Mouse (Mus musculus) E14TG2a.4 (cell line): ENCODE data around the gene Chaf1a.

ENCODE experiments used
- CTCF ChIP-seq: conservative IDR thresholded peaks from 2 replicates; pipeline ENCODE4 v1.5.1; 2014; ENCODE audit warnings: low read length
- NANOG ChIP-seq: IDR thresholded peaks from 2 replicates; pipeline ENCODE4 v1.6.1; 2014; ENCODE audit warnings: borderline replicate concordance, low read length, mixed read lengths
- POU5F1 ChIP-seq: IDR thresholded peaks from 2 replicates; pipeline ENCODE4 v1.6.1; 2014; ENCODE audit warnings: low read length, borderline replicate concordance

DNA sequence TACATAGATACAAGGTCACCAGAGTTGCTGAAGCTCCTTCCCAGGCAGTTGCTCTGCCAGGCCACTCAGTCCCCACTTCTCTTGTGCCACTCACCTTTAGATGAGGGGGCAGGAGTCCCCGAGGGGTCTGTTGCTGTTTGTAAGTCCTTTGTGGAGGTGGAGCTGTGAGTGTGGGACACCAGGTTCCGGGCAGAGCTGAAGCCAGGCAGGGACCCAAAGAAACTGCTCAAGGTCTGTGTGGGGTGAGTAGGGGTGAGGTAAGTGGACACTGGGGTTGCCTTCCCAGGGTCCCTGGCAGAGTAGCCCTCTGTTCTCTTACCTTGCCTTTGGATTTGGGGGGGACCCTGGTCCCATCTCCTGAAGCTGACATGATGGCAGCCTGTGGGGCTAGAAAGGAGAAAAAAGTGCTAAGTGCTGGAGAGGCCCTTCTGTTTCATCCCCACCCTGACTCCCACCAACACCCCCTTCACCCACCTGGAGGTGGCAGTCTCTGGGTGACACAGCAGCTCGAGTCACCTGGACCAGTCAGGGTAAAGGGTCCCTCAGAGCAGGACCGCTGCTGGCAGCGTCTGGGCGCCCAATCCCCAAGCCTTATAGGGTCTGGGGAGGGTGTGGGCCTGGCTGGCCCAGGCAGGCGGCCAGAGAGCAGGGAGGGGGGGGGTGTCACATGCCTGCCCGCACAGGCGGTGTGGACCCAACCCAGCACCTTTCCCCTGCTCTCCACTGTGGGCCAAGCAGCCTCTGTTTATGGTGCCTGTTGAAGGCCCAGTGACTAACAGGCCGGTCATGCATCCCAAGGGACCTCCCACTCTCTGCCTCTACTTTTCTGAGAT, 69.2 kb downstream of the Chaf1a start, which contains the start of gene Plin4:
- TF ChIP-seq CTCF (no peak), NANOG (no peak), POU5F1 (no peak)
